17 mouse cellular contexts compared by ENCODE assay signal in the genomic region with DNA sequence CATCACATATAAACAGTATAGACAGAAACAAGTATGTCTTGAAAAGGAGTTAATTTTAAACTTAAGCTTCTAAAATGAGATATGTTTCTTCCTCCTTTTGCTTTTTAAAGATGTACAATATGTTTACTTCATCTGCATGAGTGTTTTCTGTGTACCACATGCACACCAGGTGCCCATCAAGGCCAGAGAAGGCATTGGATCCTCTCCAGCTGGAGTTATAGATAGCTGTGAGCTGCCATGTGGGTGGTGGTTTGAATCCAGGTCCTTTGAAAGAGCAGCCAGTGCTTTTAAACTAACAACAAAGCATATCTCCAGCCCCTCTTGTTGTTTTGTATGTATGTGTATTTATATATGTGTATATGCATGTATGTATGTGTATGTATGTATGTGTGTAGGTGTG. TPM values are rescaled to one million over a fixed set of nuclear protein-coding genes. Genes with fewer than 3 reads are reported as not detected.
"Had no signal": no experiment of that assay in that cellular context is flagged by ENCODE, and none has a peak within 500 bp of the region (broad histone marks: within the 10 kb centered on the region; RNA-seq: fewer than 3 reads in every experiment).

No protein-coding gene starts in this region.

- DNase-seq: heart, postnatal 10 days; heart, postnatal 14 days; heart, postnatal 36 days; heart, postnatal 4 days; kidney, adult 11 months; kidney, adult 18-20 months; kidney, adult 2 months; kidney, adult 8-10 months; kidney, adult 9 months; kidney, postnatal 10 days; kidney, postnatal 14 days; kidney, postnatal 25 days; kidney, postnatal 36 days; kidney, postnatal 4 days; layer of hippocampus, adult 9-11 months; layer of hippocampus, postnatal 36 days had no signal

RNA-seq across cellular contexts. Expression of gene Il17d, which starts 28.4 kb away (rescaled TPM):
- total RNA-seq: hematopoietic stem cell, adult 5-6 weeks had no signal
